Mouse (Mus musculus) stomach, embryonic 15.5 days (tissue): ENCODE measurements around the gene Car3. TPM values are rescaled to one million over a fixed set of nuclear protein-coding genes. Genes with fewer than 3 reads are reported as not detected.
A peak's percentile ranks its signal among the peaks of the same experiment; 100 is the strongest.

Source experiments
- ATAC-seq: fragments of 200-750 bp; cut with Nextera tagmentation; 2 replicates; pipeline ENCODE4 v1.8.0; 2017; ENCODE audit warnings: low read depth, moderate number of reproducible peaks, moderate TSS enrichment; ENCODE audit not compliant: insufficient read depth, low FRiP score
- H3K27ac ChIP-seq: fragments of 300-500 bp; sonication (generic); 2 replicates; pipeline ENCODE4 v1.5.1; 2015; ENCODE audit warnings: mild to moderate bottlenecking, inconsistent platforms
- H3K27me3 ChIP-seq: fragments of 300-500 bp; sonication (generic); replicated peaks from 2 replicates; pipeline ENCODE4 v1.6.1; 2015; ENCODE audit warnings: inconsistent platforms
- H3K36me3 ChIP-seq: fragments of 300-500 bp; sonication (generic); 2 replicates; pipeline ENCODE4 v1.6.1; 2015; ENCODE audit warnings: inconsistent platforms
- H3K4me1 ChIP-seq: fragments of 300-500 bp; sonication (generic); 2 replicates; pipeline ENCODE4 v1.6.1; 2015; ENCODE audit warnings: inconsistent platforms
- H3K4me2 ChIP-seq: fragments of 300-500 bp; sonication (generic); 2 replicates; pipeline ENCODE4 v1.6.1; 2015; ENCODE audit warnings: mild to moderate bottlenecking, inconsistent platforms
- H3K4me3 ChIP-seq: fragments of 300-500 bp; sonication (generic); replicated peaks from 2 replicates; pipeline ENCODE4 v1.5.1; 2015; ENCODE audit warnings: inconsistent platforms
- H3K9ac ChIP-seq: fragments of 300-500 bp; sonication (generic); 2 replicates; pipeline ENCODE4 v1.6.1; 2015; ENCODE audit warnings: inconsistent platforms
- H3K9me3 ChIP-seq: fragments of 300-500 bp; sonication (generic); 2 replicates; pipeline ENCODE4 v1.6.1; 2016; ENCODE audit warnings: inconsistent platforms
- WGBS: fragments of 180-500 bp; shearing (Covaris S2); methylation state at CpG from one replicate; pipeline ENCODE4 v1.1.7; 2015; 5-methylcytosine and 5-hydroxymethylcytosine counted together
- polyA plus RNA-seq: library from polyadenylated mRNA; unstranded; fragments of >200 nt; fragmentation: Nextera tagmentation; extraction: Ambion mirVana; gene quantifications from 2 replicates; pipeline ENCODE4 v1.2.1, GENCODE M21; 2015

Gene Car3
- polyA plus RNA-seq, 1 experiment from 2014 or later: 18.3 TPM

DNA sequence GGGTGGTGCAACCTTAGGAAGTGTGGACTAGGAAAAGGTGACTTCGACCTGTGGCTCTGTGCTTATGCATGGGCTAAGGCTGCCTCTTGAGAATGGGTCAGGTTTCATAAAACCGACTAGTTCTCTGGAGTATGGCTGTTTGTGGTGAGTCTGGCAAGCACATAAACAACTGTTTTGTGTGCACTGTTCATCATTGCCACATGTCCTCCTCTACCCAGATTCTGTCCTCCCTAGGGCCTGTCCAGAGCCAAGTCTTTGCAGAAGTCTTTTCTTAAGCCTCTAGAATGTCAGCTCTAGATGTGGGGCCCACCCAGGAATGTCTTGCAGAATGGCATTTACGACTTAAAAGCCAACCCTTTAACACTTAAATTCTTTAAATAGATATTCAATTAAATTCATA is 5.4 kb upstream of the Car3 start:
- Histone ChIP-seq H3K4me2 (no peak overlapping the region), H3K4me3 (no peak overlapping the region), H3K9ac (no peak overlapping the region), H3K27me3 (no peaks in the 10 kb centered on the region), H3K4me1 (no peaks in the 10 kb centered on the region), H3K27ac (no peak overlapping the region), H3K9me3 (no peaks in the 10 kb centered on the region), H3K36me3 (no peaks in the 10 kb centered on the region)
- ATAC-seq: no peak
- WGBS: 88% methylated on average over 3 of the region's 3 CpGs

- Histone ChIP-seq H3K9ac (no peak overlapping the region), H3K9me3 (no peaks in the 10 kb centered on the region), H3K4me1 (no peaks in the 10 kb centered on the region), H3K36me3 (no peaks in the 10 kb centered on the region), H3K4me2 (no peak overlapping the region), H3K27ac (no peak overlapping the region), H3K27me3 (no peaks in the 10 kb centered on the region), H3K4me3 (no peak overlapping the region)
- WGBS: 68% methylated on average over 3 of the region's 3 CpGs
- ATAC-seq: no peak
Measured at GRCm38 (mm10) chr3:14860291-14860690, 3.0 kb upstream of the Car3 start.

DNA sequence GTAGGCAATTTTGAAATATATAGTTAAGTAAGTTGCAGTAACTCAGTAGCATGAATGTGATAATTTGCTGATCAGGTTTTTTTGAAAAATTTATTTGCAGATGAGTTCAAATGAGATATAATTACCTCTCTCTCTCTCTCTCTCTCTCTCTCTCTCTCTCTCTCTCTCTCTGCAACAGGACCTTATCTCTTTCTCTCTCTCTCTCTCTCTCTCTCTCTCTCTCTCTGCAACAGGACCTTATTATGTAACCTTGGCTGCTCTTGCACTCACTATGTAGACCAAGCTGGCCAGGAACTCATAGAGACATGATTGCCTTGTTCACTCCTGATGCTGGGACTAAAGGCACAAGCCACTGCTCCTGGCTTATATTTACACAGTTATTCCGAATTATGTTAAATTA is 2.1 kb upstream of the Car3 start:
- no peaks in the 10 kb centered on the region for H3K4me1 ChIP-seq
- H3K9me3 ChIP-seq: no peaks in the 10 kb centered on the region
- H3K4me2 ChIP-seq: no peak overlapping the region
- no peak overlapping the region for H3K4me3 ChIP-seq
- no peaks in the 10 kb centered on the region for H3K36me3 ChIP-seq
- no peak for ATAC-seq
- H3K27ac ChIP-seq: no peak overlapping the region
- no peaks in the 10 kb centered on the region for H3K27me3 ChIP-seq
- no peak overlapping the region for H3K9ac ChIP-seq
- 75% methylated on average over 1 of the region's 1 CpGs for WGBS

- Histone ChIP-seq H3K9me3 (no peaks in the 10 kb centered on the region), H3K36me3 (no peaks in the 10 kb centered on the region), H3K27ac (no peak overlapping the region), H3K27me3 (no peaks in the 10 kb centered on the region), H3K4me2 (no peak overlapping the region), H3K4me1 (no peaks in the 10 kb centered on the region), H3K9ac (no peak overlapping the region), H3K4me3 (no peak overlapping the region)
- ATAC-seq: no peak
- WGBS: 31% methylated on average over 4 of the region's 4 CpGs
Measured at GRCm38 (mm10) chr3:14861787-14862186, 1.5 kb upstream of the Car3 start.

DNA sequence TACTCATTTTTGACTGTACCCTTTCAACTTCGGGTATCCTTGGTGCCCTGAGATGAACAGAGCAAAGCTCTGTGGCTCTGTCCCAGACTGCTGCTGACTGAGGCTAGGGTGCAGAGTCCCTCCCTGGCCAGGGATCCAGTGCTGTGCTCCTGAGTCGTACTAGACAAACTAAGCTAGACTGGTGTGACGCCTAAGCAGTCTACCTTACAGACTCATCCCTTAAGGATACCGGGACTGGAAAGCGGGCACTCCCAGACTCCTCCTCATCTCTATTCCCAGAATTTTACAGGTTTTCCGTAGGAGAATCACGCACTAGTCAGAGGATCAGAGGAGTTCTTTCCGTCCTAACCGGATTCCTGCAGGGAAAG is 674 bp upstream of the Car3 start:
- Histone ChIP-seq H3K4me3 (peak overlapping the region; percentile 36), H3K9me3 (no peaks in the 10 kb centered on the region), H3K27me3 (no peaks in the 10 kb centered on the region), H3K36me3 (no peaks in the 10 kb centered on the region), H3K4me1 (no peaks in the 10 kb centered on the region), H3K4me2 (peak overlapping the region; percentile 61), H3K27ac (no peak overlapping the region), H3K9ac (no peak overlapping the region)
- WGBS: 0% methylated on average over 9 of the region's 9 CpGs
- peak; percentile 31; the same call in 1 of the 2 replicates for ATAC-seq

DNA sequence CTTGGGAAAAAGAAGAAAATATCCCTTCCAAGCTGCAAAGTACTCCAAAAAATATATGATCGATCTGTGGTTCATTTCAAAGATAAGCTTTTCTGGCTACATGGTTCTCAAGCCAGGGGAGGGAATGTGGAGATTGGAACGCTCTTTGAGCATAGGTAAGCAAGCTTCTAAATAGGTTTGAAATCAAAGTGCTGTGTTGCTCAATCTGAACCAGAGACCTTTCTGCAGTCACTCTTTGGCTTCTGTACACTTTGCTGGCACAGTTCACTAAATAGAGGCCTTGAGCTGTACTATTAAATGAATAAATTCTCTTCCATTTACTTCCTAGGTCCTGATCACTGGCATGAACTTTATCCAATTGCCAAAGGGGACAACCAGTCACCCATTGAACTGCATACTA is 610 bp downstream of the Car3 start:
- Histone ChIP-seq H3K4me1 (no peaks in the 10 kb centered on the region), H3K27me3 (no peaks in the 10 kb centered on the region), H3K9me3 (no peaks in the 10 kb centered on the region), H3K27ac (no peak overlapping the region), H3K9ac (no peak overlapping the region), H3K4me2 (no peak overlapping the region), H3K36me3 (no peaks in the 10 kb centered on the region), H3K4me3 (no peak overlapping the region)
- no peak for ATAC-seq
- WGBS: 83% methylated on average over 2 of the region's 2 CpGs

DNA sequence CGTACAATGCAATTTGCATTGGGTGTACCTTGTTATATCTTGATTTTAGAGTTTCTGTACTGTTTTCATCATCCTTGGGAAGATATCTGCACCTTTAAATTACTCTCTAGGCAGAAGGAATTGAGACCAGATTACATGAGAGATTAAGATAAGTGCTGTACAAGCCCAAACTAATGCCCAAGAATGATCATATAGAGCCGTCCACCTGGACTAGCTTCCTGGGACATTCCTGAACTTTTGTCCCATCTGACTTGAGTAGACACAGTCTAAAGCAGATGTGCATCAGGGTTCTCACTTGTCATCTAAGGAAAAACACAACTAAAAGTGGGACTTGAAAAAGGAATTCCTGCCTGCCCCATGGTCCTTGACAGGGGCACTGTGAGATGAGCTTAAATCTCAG is 2.6 kb downstream of the Car3 start:
- no peaks in the 10 kb centered on the region for H3K36me3 ChIP-seq
- no peaks in the 10 kb centered on the region for H3K27me3 ChIP-seq
- no peak overlapping the region for H3K27ac ChIP-seq
- 68% methylated on average over 2 of the region's 2 CpGs for WGBS
- H3K9me3 ChIP-seq: no peaks in the 10 kb centered on the region
- no peak overlapping the region for H3K9ac ChIP-seq
- no peaks in the 10 kb centered on the region for H3K4me1 ChIP-seq
- ATAC-seq: no peak
- no peak overlapping the region for H3K4me2 ChIP-seq
- H3K4me3 ChIP-seq: no peak overlapping the region

GRCm38 (mm10) chr3:14869779-14870178 is 6.5 kb downstream of the Car3 start:
- H3K4me1 ChIP-seq: no peaks in the 10 kb centered on the region
- H3K9ac ChIP-seq: no peak overlapping the region
- 31% methylated on average over 11 of the region's 11 CpGs for WGBS
- H3K27me3 ChIP-seq: no peaks in the 10 kb centered on the region
- no peaks in the 10 kb centered on the region for H3K36me3 ChIP-seq
- H3K27ac ChIP-seq: no peak overlapping the region
- no peaks in the 10 kb centered on the region for H3K9me3 ChIP-seq
- peak overlapping the region; percentile 22; the same call in 1 of the 2 replicates for H3K4me2 ChIP-seq
- ATAC-seq: 0 out of 2 replicates have a peak, but pooled peaks have one; percentile 39
- H3K4me3 ChIP-seq: peak overlapping the region; percentile 23; the same call in 1 of the 2 replicates

- WGBS: 47% methylated on average over 1 of the region's 1 CpGs
- Histone ChIP-seq H3K27me3 (no peaks in the 10 kb centered on the region), H3K9me3 (no peaks in the 10 kb centered on the region), H3K27ac (no peak overlapping the region), H3K9ac (no peak overlapping the region), H3K4me2 (no peak overlapping the region), H3K4me3 (no peak overlapping the region), H3K36me3 (no peaks in the 10 kb centered on the region), H3K4me1 (no peaks in the 10 kb centered on the region)
- no peak for ATAC-seq
Measured at GRCm38 (mm10) chr3:14870528-14870927, 7.2 kb downstream of the Car3 start.

GRCm38 (mm10) chr3:14871386-14871785 is 8.1 kb downstream of the Car3 start:
- ATAC-seq: no peak
- Histone ChIP-seq H3K4me1 (no peaks in the 10 kb centered on the region), H3K9ac (no peak overlapping the region), H3K4me3 (no peak overlapping the region), H3K27me3 (no peaks in the 10 kb centered on the region), H3K36me3 (no peaks in the 10 kb centered on the region), H3K9me3 (no peaks in the 10 kb centered on the region), H3K4me2 (no peak overlapping the region), H3K27ac (no peak overlapping the region)
- 55% methylated on average over 7 of the region's 7 CpGs for WGBS

GRCm38 (mm10) chr3:14874402-14875040 is 11.2 kb downstream of the Car3 start:
- H3K27ac ChIP-seq: no peak overlapping the region
- H3K4me2 ChIP-seq: no peak overlapping the region; the same call in 1 of the 2 replicates
- no peaks in the 10 kb centered on the region for H3K9me3 ChIP-seq
- ATAC-seq: no peak
- WGBS: 22% methylated on average over 8 of the region's 8 CpGs
- H3K9ac ChIP-seq: no peak overlapping the region
- no peaks in the 10 kb centered on the region for H3K27me3 ChIP-seq
- H3K36me3 ChIP-seq: no peaks in the 10 kb centered on the region
- H3K4me3 ChIP-seq: no peak overlapping the region
- H3K4me1 ChIP-seq: no peaks in the 10 kb centered on the region

GRCm38 (mm10) chr3:14876325-14876918 is 13.1 kb downstream of the Car3 start:
- Histone ChIP-seq H3K27me3 (no peaks in the 10 kb centered on the region), H3K4me3 (no peak overlapping the region), H3K27ac (0 out of 2 replicates have a peak overlapping the region, but pooled peaks have one; percentile 11), H3K9ac (no peak overlapping the region), H3K4me2 (no peak overlapping the region), H3K9me3 (no peaks in the 10 kb centered on the region), H3K4me1 (no peaks in the 10 kb centered on the region), H3K36me3 (no peaks in the 10 kb centered on the region)
- ATAC-seq: no peak
- 61% methylated on average over 9 of the region's 9 CpGs for WGBS
